Mouse (Mus musculus): ENCODE results near the gene Noc4l.

Noc4l gene

DNA sequence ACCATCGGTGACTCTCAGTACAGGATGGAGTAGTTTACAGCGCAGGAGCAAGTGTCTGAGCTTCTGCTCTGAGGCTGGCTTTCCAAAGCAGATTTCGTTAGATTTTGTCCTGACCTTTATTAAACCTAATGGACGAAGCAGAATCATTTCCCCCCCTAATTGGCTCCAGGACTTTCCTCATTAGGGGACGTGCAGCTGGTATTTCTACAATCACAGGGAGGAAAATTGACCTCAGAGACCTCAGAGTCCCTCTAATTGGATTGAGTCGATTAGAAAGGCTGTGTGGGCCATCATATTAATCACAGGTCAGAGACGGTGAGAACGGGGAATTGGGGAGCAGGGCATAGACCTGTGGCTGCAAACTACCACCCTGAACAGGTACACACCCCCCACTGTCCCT is 44.3 kb downstream of the Noc4l start:
- no peak for DNase-seq

DNA sequence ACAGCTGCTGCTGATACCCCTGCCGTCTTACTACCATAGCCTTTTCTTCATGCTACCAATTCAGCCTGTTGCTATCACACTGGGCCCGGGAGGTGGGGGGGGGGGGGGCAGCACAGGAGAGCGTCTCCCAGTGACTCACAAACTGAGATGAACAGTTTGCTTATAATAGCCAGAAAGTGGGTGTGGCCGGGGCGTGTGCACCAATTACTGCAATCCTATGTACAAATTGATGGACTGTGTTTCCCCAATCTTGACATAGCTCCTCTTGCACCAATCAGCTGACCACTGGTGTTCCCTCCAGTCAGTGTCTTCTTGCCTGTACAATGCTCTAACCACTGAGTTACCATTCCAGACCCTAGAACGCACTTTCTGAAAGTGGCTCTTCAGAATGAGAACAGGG is 44.9 kb downstream of the Noc4l start:
- no peak for DNase-seq

DNA sequence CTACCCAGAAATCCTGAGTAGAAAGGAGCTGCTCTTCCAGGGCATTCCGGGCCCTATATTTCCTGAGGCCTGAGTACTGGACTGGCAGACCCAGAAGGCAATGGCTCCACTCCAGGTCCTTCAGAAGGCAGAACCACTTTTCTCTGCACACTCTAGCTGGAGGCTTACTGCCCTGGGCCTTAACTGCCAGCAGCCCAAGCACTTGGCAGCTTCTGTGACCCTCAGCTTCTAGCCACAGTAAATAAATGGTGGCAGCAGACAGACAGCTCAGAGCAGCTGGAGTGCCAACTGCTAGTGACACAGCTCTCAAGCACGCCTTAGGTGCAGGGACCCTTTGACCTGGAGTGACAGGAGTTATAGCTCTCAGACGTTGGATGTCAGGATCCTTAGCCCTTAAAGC is 45.5 kb downstream of the Noc4l start:
- DNase-seq: no peak

DNA sequence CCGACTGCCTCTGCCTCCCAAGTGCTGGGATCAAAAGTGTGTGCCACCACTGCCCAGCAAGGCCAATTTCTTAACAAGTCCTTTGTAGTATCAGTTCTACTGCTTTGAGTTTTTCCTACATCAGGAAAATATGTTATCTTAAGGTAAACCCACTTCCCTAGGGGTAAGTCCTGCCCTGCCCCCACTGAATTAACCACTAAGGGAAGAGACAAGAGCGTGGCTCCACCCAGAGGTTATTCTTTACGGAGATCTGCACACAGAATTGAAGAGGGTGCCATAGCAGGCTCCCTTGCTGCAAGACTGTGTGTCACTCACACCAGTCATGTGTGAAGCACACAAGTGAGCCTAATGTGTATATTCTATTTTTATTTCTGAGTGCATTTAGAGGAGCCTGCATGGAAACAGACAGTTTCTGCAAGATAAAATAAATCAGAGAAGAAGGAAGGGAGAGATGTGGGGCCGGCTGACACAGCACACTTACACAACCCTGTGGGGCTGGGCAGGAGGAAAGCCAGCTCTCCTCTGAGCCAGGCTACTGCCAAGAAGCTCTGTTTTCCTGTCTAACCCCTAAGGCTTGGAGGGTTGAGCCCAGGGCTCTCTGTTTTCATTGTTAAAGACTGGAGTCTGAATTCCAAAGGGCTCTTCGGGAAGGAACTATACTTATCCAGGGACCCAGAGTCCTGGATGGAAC is 47.5 kb downstream of the Noc4l start:
- DNase-seq: no peak

DNA sequence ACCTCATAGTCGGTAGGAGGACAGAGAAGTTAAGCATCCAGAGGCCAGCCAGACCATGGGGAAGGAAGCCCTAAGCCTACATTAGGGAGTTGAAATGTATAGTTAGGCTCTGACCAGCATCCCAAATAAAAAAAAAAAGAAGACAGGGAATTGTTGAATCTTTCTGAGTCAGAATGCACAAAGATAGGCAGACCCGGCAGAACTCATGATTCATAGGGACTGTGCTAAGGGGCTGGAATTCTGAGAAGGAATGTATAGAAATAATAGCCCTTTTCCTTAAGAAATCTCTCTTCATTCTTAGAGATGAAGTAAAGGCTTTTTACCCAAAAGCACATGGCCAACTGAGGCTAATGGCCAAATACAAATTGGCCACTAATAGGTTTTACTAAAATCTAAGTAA is 48.9 kb downstream of the Noc4l start:
- DNase-seq: no peak

DNA sequence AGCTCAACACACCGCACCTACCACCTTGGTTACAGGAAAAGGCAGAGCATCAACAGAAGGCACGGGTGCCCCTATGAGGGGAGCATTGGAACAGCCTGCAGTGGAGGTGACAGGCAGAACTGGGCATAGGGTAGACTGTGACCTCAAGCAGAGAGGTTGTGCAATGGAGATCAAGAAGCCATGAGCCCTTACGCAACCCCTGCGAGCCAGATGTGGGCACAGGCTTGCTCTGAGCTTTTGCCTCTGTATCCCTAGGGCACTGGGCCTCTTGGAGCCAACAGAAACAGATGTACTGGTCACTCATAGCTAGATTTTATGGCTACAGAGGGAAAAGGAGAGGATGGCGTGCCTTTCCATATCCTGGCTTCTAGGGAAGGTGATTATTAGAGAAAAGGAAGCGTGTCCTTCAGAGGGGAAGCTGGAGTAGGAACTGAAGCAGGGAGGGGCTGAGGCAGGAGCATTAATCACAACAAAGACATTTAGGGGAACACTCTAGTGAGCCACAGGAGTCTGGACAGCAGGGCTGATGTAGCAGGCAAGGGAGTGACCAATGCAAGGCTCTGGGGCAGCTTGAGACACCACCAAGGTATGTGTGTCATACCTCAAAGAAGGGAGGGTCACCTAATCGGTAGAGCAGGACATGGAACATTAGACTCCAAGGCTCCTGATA is 50.1 kb downstream of the Noc4l start:
- no peak for DNase-seq

All from kidney, adult 8-10 months (tissue).